Mouse (Mus musculus): ENCODE results near the gene Hsd11b1.

The Hsd11b1 gene

DNA sequence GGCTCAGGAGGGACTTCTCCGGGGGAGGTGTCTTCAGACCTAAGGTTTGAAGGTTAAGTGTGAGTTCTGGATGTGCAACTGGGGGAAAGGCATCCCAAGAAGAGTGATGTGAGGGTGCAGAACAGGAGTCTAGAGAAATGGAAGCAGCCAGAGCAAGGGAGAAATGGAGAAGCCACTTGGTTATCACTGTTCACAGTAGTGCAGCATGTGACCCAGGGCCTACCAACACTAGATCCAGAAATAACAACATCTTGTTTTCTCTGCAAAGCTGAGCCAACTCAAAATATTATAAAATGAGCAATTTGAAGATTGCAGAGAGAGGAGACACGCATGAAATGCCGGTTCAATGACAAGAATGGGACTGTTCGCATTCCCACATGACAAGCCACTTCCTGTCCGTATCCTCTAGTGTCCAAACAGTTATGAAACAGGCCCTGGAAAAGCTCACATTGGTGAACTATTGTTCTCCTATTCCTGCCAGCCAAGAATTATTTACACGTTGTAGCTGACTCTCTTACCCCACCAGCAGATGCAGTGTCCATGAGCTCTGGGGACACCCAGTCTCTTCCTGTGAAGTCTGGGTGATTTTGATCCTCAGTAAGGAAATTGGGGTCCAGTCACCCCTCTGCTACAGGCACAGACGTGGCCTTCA lies 1.9 kb downstream of the Hsd11b1 start:
- TF ChIP-seq GATA4 (IDR thresholded peaks at IDR 0.05; ENCODE audit: insufficient replicate concordance, low read length), result no peak

DNA sequence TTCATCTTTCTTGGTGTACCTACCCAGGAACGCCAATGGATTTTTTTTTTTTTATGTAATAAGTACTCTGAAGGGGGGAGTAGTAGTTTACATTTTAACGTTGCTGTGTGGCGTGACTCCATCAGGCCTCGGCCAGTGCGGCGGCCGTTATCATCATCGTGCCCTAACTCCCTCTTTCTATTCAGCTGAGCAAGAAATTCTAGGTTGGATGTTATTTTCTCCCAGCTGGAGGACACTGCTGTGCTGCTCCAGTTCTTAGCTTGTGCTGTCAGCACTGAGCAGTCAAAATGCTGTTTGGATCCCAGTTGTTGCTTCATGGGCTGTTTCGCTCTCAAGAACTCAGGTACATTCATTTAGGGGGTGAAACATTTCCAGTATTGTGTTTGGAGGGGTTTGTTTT lies 4.3 kb downstream of the Hsd11b1 start:
- no peak for TF ChIP-seq GATA4 (IDR thresholded peaks at IDR 0.05; ENCODE audit: insufficient replicate concordance, low read length)

GRCm38 (mm10) chr1:193256621-193257098 lies 7.2 kb downstream of the Hsd11b1 start:
- no peak for TF ChIP-seq GATA4 (IDR thresholded peaks at IDR 0.05; ENCODE audit: insufficient replicate concordance, low read length)

- TF ChIP-seq GATA4 (IDR thresholded peaks at IDR 0.05; ENCODE audit: insufficient replicate concordance, low read length), result no peak
Measured at GRCm38 (mm10) chr1:193256289-193256577, 7.6 kb downstream of the Hsd11b1 start.

DNA sequence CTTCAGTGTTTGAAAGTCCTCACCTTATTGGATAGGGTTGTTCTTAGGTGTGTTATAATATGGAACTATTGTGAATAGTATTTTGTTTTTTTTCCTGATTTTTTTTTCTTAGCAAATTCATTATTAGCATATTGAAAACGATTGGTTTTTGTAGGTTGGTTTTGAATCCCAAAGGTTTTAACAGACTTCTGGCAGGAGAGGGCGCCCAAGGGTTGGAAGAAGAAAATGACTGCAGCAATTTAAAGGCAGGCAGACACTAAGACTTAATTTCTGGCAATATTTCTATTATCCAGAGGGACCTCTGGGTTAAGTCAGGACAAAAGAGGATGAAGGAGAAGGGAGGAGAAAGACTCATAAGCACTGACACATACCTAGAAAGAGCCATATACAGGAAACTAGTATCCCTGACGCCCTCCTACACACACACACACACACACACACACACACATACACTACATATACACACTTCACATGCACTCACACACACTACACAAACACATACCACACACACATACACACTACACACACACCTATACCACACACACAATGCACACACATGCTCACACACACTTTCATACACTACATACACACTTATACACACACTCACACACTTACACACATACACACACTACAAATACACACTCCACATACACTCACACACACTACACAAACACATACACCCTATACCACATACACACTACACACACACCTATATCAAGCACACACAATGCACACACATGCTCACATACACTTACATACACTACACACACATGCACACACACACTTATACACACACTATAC lies 8.2 kb downstream of the Hsd11b1 start:
- no peak for TF ChIP-seq GATA4 (IDR thresholded peaks at IDR 0.05; ENCODE audit: insufficient replicate concordance, low read length)

GRCm38 (mm10) chr1:193255032-193255431 lies 8.8 kb downstream of the Hsd11b1 start:
- TF ChIP-seq GATA4 (IDR thresholded peaks at IDR 0.05; ENCODE audit: insufficient replicate concordance, low read length), result no peak

- no peak for TF ChIP-seq GATA4 (IDR thresholded peaks at IDR 0.05; ENCODE audit: insufficient replicate concordance, low read length)
Measured at GRCm38 (mm10) chr1:193252616-193253015, 11.3 kb downstream of the Hsd11b1 start.

- no peak for TF ChIP-seq GATA4 (IDR thresholded peaks at IDR 0.05; ENCODE audit: insufficient replicate concordance, low read length)
Measured at GRCm38 (mm10) chr1:193251386-193251785, 12.5 kb downstream of the Hsd11b1 start.

GRCm38 (mm10) chr1:193250026-193250425 lies 13.8 kb downstream of the Hsd11b1 start:
- TF ChIP-seq GATA4 (IDR thresholded peaks at IDR 0.05; ENCODE audit: insufficient replicate concordance, low read length), result no peak

DNA sequence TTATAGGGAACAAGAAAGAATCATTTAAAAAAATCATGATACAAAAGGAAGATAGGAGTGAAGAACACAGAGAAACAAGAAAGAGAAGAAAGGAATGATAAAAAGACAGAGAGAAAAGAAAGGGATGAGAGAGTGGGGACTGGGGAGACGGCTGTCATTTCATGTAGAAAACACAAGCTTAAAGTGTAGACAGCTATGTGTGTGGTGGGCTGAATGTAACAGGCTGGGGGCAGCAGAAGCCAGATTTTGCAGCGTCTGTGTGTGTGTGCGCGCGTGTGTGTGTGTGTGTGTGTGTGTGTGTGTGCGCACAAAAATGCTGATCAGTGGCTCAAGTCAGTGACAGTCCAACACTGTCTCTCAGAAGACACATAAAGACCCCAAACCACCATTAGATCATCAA lies 19.6 kb downstream of the Hsd11b1 start:
- no peak for TF ChIP-seq GATA4 (IDR thresholded peaks at IDR 0.05; ENCODE audit: insufficient replicate concordance, low read length)

- TF ChIP-seq GATA4 (IDR thresholded peaks at IDR 0.05; ENCODE audit: insufficient replicate concordance, low read length), result no peak
Measured at GRCm38 (mm10) chr1:193243571-193244193, 20.2 kb downstream of the Hsd11b1 start.

DNA sequence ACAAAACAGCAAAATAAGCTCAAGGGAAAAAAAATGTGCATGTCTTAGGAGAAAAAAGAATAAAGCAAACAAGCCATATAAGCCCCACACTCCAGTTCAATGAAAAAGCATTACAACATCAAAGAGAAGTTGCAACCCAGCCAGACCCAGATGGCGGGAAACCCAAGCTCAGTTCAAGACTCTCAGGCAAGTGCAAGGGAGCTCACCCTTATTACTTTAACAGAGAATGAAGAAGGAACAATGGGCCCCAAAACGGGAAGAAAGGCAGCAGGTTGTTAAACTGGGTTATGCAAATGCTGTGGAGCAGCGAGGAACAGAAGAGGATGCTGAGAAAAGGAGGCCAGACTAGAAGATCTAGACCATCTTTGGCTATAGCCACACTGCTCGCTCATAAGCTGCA lies 21.0 kb downstream of the Hsd11b1 start:
- TF ChIP-seq GATA4 (IDR thresholded peaks at IDR 0.05; ENCODE audit: insufficient replicate concordance, low read length), result no peak

DNA sequence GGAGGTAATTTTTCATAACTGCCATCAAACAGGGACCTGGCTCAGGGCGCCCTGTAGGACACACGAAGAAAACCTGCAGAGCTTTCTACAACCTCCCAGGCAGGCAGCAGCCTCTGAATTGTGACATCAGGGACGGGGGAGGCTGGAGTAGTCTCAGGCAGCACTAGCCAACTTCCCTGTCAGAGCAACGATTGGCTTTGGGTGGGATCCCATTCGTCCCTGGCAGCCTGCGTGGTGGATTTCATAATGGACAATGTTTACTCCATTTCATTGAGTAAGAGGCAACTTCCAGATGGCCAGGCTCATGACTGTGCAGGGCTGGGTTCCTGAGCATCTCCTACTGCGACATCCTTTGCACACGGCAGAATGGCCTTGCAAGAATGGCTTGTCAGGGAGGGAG lies 21.6 kb downstream of the Hsd11b1 start:
- no peak for TF ChIP-seq GATA4 (IDR thresholded peaks at IDR 0.05; ENCODE audit: insufficient replicate concordance, low read length)

- TF ChIP-seq GATA4 (IDR thresholded peaks at IDR 0.05; ENCODE audit: insufficient replicate concordance, low read length), result peak; percentile 97
Measured at GRCm38 (mm10) chr1:193241436-193241835, 22.4 kb downstream of the Hsd11b1 start.

- TF ChIP-seq GATA4 (IDR thresholded peaks at IDR 0.05; ENCODE audit: insufficient replicate concordance, low read length), result no peak
Measured at GRCm38 (mm10) chr1:193238426-193238825, 25.4 kb downstream of the Hsd11b1 start.

- TF ChIP-seq GATA4 (IDR thresholded peaks at IDR 0.05; ENCODE audit: insufficient replicate concordance, low read length), result no peak
Measured at GRCm38 (mm10) chr1:193234930-193235329, 28.9 kb downstream of the Hsd11b1 start.

All from liver, adult (tissue).